Mouse (Mus musculus) gastrocnemius, adult 18-20 months (tissue): ENCODE data around the gene Isg20l2. TPM values are rescaled to one million over a fixed set of nuclear protein-coding genes. Genes with fewer than 3 reads are reported as not detected.
A peak's percentile ranks its signal among the peaks of the same experiment; 100 is the strongest.

Experiments
- DNase-seq: peaks from one replicate; pipeline ENCODE4 v3.0.0; 2021; ENCODE audit warnings: low spot score
- total RNA-seq, 2 experiments: library from RNA; stranded (reverse); gene quantifications; 2 replicates each; pipeline ENCODE4 v1.2.3; 2021

Gene Isg20l2
- total RNA-seq, 2 experiments from 2014 or later = 6.3 to 8.1 TPM

- DNase-seq = peak; percentile 36
Measured at GRCm38 (mm10) chr3:87974381-87974987, 44.4 kb downstream of the Isg20l2 start.

DNA sequence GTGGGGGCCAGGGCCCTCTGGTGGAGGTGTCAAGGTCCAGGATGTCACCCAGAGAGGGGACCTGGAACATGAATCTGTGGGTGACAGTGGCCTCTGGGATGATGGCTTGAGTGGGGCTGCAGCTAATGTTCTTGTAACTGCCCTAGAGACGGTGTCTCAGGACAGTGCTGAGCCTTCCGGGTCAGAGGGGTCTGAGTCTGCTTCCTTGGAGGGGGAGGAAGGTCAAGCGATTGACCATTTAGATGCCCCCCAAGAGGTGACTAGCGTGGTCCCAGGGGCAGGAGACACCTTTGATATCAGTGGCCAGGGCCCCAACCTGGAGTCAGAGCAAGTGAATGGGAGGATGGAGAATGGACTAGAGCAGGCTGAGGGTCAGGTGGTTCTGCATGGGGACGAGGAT, 49.4 kb downstream of the Isg20l2 start:
- DNase-seq = no peak

GRCm38 (mm10) chr3:87980085-87980484, 50.0 kb downstream of the Isg20l2 start:
- no peak for DNase-seq

- no peak for DNase-seq
Measured at GRCm38 (mm10) chr3:87980728-87981127, 50.6 kb downstream of the Isg20l2 start.

- no peak for DNase-seq
Measured at GRCm38 (mm10) chr3:87981214-87981760, 51.2 kb downstream of the Isg20l2 start.

DNA sequence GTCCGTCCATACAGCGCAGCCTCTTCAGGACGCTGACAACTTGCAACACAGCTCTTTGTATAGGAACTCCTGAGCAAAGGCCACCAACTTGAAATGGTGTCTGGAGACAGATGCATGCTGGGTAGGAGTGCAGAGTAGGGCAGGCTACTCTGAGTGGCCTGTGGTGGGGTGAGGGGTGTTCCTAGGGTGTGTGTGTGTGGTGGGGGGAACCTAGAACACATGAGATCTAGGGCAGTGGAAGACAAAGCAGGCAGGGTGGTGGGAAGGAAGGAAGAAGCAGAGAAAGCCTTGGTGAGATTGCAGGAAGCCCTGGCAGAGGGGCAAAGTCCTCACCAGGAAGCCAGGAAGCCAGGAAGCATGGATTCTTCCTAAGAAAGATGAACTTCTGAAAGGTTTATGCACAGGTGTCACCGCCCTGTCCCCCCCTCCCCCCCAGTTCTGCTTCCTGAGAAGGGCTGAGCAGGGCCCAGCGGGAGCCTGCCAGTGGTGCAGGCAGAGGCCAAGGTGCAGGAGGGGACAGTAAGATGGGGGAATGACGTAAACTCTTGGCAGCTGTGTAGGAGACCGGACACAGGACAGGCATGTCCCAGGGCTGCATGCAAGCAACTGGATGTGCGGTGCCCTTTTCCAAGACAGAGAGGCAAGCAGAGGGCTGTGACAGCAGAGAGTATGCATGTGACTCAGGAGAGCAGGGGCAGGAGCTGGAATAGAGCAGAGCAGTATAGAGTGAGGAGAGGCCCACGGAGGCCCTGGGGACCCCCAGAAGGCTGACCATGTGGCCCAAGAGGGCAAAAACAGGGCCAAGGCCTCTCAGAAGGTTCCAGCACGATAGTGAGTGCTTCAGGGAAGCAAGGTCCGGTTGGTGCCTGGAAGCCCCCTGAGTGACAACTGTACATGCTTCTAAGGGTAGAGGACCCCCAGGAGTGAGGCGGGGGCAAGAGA, 52.1 kb downstream of the Isg20l2 start:
- DNase-seq = peak; percentile 85

- peak; percentile 57 for DNase-seq
Measured at GRCm38 (mm10) chr3:87982836-87983601, 52.9 kb downstream of the Isg20l2 start.

DNA sequence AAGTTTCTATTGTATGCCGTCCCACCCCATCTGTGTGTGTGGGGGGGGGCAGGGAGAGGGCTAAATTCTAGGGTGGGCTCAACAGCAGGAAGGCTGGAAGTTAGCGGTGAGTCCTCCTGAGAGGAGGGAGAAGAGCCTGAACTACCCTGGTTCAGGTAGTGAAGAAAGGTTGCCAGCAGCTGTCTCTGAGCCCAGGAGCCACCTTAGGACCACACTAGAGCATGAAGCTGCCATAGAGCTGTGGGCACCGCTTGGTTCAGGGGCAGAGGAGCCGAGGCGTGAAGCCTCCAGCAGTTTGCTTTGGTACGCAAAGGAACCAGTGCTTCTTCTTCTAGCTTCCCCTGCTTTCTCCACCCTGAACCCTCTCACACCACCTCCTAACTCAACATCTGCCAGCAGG, 53.5 kb downstream of the Isg20l2 start:
- DNase-seq = no peak

GRCm38 (mm10) chr3:87984094-87984493, 54.0 kb downstream of the Isg20l2 start:
- no peak for DNase-seq

DNA sequence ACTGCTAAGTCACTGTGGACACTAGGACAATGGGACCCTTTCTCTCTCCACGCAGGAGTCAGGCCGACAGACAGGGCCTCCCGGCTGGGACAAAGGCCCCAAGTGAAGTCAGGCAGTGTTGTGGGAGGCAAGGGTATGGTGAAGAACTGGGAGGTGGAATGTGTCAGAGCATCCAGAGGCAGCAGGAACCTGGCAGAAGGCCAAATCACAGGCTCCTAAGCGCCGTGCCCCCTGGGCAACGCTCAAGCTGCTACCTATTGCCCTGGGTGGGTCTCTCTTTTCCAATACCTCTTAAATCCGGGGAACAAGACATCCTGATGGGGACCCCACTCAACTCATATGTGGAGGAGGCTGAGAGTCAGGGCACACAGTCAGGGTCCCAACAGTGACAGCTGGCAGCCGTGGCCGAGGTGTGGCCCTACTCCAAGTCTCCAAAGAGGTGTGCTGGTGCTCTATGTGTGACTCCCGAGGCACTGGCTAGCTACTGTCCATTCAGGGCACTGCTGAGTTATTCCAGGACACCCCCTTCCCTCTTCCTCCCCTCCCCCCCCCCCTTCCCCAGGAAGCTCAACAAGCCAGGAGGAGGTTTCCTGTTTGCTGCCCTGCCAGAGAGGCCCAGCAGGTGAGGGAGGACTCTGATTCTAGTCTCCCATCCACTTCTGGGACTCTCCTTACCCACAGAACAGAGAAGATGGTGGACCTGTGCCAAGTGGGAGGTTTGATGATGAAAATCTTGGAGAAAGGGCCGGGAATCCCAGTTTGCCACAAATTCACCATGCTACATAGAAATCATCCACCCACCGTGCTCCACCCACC, 55.6 kb downstream of the Isg20l2 start:
- DNase-seq = no peak

- DNase-seq = peak; percentile 95
Measured at GRCm38 (mm10) chr3:87986868-87987267, 56.8 kb downstream of the Isg20l2 start.

- no peak for DNase-seq
Measured at GRCm38 (mm10) chr3:87987633-87988032, 57.5 kb downstream of the Isg20l2 start.

GRCm38 (mm10) chr3:87988068-87988467, 58.0 kb downstream of the Isg20l2 start:
- DNase-seq = no peak

DNA sequence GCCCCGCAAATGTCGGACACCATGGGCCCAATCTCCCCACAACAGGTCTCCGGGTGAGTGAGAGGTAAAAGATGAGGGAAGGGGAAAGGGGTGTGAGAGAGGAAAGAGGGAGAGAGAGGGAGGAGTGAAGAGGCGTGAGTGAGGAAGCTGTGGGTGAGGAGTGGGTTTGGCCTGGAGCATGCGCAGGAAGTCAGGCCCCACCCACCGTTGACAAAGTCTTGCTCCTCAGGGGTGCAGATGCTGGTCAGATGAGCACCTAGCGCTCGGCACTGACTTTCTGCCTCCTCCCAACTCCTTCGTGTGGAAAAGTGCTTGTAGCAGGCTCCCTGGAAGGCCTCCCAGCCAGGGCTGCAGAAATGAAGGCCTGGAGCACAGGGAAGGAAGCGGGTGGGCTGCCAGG, 59.8 kb downstream of the Isg20l2 start:
- DNase-seq = no peak

Other genes starting within 250 kb of the Isg20l2 start
- gene Lrrc71, start 181.7 kb upstream of the Isg20l2 start, total RNA-seq = not detected
- gene Ntrk1, start 135.2 kb upstream of the Isg20l2 start, total RNA-seq = not detected
- not detected for gene Insrr, start 133.4 kb upstream of the Isg20l2 start, total RNA-seq
- 1 to 10 TPM; 6.3 to 6.4 TPM for gene Pear1, start 106.0 kb upstream of the Isg20l2 start, total RNA-seq
- not detected for gene Sh2d2a, start 83.6 kb upstream of the Isg20l2 start, total RNA-seq
- 10 to 100 TPM; 48.3 to 55.2 TPM for gene Prcc, start 44.7 kb upstream of the Isg20l2 start, total RNA-seq
- gene Hdgf, start 24.0 kb upstream of the Isg20l2 start, total RNA-seq = 100 to 1,000 TPM; 219 to 232 TPM
- 10 to 100 TPM; 42.2 to 49.1 TPM for gene Mrpl24, start 10.8 kb upstream of the Isg20l2 start, total RNA-seq
- gene Rrnad1, start 403 bp downstream of the Isg20l2 start, total RNA-seq = 1 to 10 TPM; 3.2 to 3.4 TPM
- under 1 TPM in 1 of 2 experiments, not detected in 1; 0.57 TPM for gene Crabp2, start 18.4 kb downstream of the Isg20l2 start, total RNA-seq
- gene Nes, start 40.8 kb downstream of the Isg20l2 start, total RNA-seq = 10 to 100 TPM; 10.8 to 24.9 TPM
- gene Bcan, start 69.9 kb downstream of the Isg20l2 start, total RNA-seq = not detected
- gene Hapln2, start 97.3 kb downstream of the Isg20l2 start, total RNA-seq = not detected
- 10 to 100 TPM; 20.3 to 20.4 TPM for gene Gpatch4, start 112.8 kb downstream of the Isg20l2 start, total RNA-seq
- gene Naxe, start 128.2 kb downstream of the Isg20l2 start, total RNA-seq = 10 to 100 TPM; 49.1 to 52.6 TPM
- gene Ttc24, start 148.0 kb downstream of the Isg20l2 start, total RNA-seq = not detected
- under 1 TPM; 0.21 to 0.39 TPM for gene Iqgap3, start 151.7 kb downstream of the Isg20l2 start, total RNA-seq
- 100 to 1,000 TPM; 174 to 196 TPM for gene Mef2d, start 212.1 kb downstream of the Isg20l2 start, total RNA-seq